Mouse (Mus musculus) cortical plate, adult 2 months (tissue): ENCODE data around the gene Klf9. TPM values are rescaled to one million over a fixed set of nuclear protein-coding genes. Genes with fewer than 3 reads are reported as not detected.
A peak's percentile ranks its signal among the peaks of the same experiment; 100 is the strongest.

Experiments
- H3K27ac ChIP-seq: fragments of 200-500 bp; 2 replicates; pipeline ENCODE4 v1.5.1; 2012; ENCODE audit warnings: low read length, control low read depth, inconsistent platforms; ENCODE audit not compliant: insufficient read depth
- H3K4me1 ChIP-seq: fragments of 200-500 bp; 2 replicates; pipeline ENCODE4 v1.6.1; 2011; ENCODE audit warnings: low read length; ENCODE audit not compliant: control insufficient read depth, insufficient read depth
- H3K4me3 ChIP-seq: fragments of 200-500 bp; 2 replicates; pipeline ENCODE4 v1.5.1; 2011; ENCODE audit warnings: mild to moderate bottlenecking, low read length, control low read depth; ENCODE audit not compliant: insufficient read depth
- CTCF ChIP-seq: fragments of 200-500 bp; IDR thresholded peaks from 2 replicates; pipeline ENCODE4 v1.5.1; 2011; ENCODE audit warnings: mild to moderate bottlenecking, control low read depth, low read length; ENCODE audit not compliant: insufficient read depth; ENCODE audit errors: extremely low read depth
- POLR2A ChIP-seq: fragments of 200-500 bp; IDR thresholded peaks from 2 replicates; pipeline ENCODE4 v1.6.1; 2011; ENCODE audit warnings: mild to moderate bottlenecking, low read length, control low read depth; ENCODE audit not compliant: insufficient read depth; ENCODE audit errors: extremely low read depth
- polyA plus RNA-seq: library from polyadenylated mRNA; depleted of rRNA; stranded (reverse); fragments of >200 nt; gene quantifications from 2 replicates; pipeline ENCODE4 v1.2.3, GENCODE M21; 2012; rRNA removed

The Klf9 gene
- polyA plus RNA-seq = 112 and 121 TPM in 2 replicates

DNA sequence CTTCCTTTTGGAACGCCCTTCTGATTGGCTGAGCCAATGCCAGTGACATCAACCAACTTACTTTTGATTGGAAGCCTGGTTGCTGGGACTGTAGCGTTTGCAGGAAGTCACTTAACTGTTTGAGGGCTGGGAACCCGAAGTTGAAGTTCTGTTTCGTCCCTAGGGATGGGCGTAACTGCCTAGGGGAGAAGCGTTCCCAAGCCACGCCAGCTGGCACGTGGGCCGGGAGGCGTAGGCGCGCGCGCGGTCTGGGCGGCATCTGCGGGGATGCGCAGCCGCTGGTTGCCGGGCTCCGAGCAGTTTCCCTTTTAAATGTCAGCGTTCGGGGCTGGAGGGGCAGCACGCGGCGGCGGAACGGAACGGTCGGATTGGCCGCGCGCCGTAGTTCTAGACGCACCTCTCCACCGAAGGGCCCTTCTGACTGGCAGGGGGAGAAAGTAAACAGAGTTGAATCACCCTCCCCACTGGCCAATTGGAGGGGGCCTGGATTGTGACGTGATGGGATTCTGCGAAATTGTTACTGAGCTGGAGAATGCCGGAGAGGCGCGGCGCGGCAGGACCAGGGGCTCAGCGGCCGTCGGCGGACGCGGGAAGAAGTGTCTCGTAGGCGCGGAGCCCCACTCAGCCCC lies at the start of gene Klf9:
Klf9 (plus strand) TSS at position 538 of the 629 bp plus-strand sequence.
- Histone ChIP-seq H3K27ac (peak within 1 kb of the TSS; percentile 100), H3K4me3 (peak within 1 kb of the TSS; percentile 79), H3K4me1 (peaks cover 2% of the 10 kb centered on the region; the same call in 1 of the 2 replicates)
- no peak for TF ChIP-seq CTCF
- TF ChIP-seq POLR2A = peak; percentile 95

DNA sequence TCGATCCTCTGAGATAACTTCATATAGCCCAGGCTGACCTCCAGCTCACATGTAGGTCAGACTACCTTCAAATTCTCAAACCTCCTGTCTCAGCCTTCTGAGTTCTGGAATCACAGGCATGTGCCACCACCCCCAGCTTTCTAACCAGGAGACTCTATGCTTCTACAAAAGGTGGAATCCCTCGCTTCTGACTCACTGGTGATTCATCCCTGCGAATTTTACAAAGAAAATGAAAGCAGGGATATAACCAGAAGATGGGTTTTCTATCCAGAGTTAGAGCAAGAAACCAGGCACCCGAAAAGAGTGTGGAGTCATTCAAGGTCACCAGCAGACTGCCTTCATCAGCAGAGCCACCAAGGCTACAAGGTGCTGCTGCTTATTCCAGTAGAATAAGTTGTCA lies 49.4 kb upstream of the Klf9 start:
- H3K4me3 ChIP-seq = no peak overlapping the region
- H3K27ac ChIP-seq = peak overlapping the region; percentile 42; the same call in 1 of the 2 replicates
- TF ChIP-seq POLR2A = no peak
- TF ChIP-seq CTCF = no peak
- no peaks in the 10 kb centered on the region; the same call in 1 of the 2 replicates for H3K4me1 ChIP-seq

- Histone ChIP-seq H3K4me1 (no peaks in the 10 kb centered on the region; the same call in 1 of the 2 replicates), H3K4me3 (no peak overlapping the region), H3K27ac (no peak overlapping the region)
- no peak for TF ChIP-seq POLR2A
- TF ChIP-seq CTCF = no peak
Measured at GRCm38 (mm10) chr19:23093548-23093947, 47.5 kb upstream of the Klf9 start.

DNA sequence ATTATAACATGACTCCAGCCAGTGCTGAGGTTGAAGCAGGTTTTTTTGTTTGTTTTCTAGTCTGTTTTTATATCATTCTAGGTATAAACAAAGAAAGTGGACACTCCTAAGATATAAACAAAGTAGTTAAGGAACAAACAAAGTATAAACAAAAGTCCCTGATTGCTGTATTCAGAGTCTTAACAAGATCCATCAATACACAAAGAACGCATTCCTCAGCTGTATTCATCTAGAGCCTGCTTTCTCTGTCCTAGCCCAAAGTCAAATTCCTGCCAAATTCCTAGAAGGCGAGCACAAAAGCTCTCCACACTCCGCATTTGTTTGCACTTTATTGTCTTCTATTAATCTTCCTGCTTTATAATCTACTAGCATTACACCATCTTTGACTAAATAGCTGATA lies 46.1 kb upstream of the Klf9 start:
- Histone ChIP-seq H3K27ac (no peak overlapping the region), H3K4me3 (no peak overlapping the region), H3K4me1 (no peaks in the 10 kb centered on the region; the same call in 1 of the 2 replicates)
- TF ChIP-seq CTCF (no peak), POLR2A (no peak)

GRCm38 (mm10) chr19:23106859-23107258 lies 34.2 kb upstream of the Klf9 start:
- H3K4me3 ChIP-seq = no peak overlapping the region
- H3K27ac ChIP-seq = no peak overlapping the region
- TF ChIP-seq CTCF = no peak
- TF ChIP-seq POLR2A = no peak
- H3K4me1 ChIP-seq = no peaks in the 10 kb centered on the region

GRCm38 (mm10) chr19:23107335-23107734 lies 33.7 kb upstream of the Klf9 start:
- Histone ChIP-seq H3K27ac (no peak overlapping the region), H3K4me1 (no peaks in the 10 kb centered on the region), H3K4me3 (no peak overlapping the region)
- TF ChIP-seq CTCF (no peak), POLR2A (no peak)

GRCm38 (mm10) chr19:23121875-23122274 lies 19.2 kb upstream of the Klf9 start:
- no peaks in the 10 kb centered on the region for H3K4me1 ChIP-seq
- no peak overlapping the region for H3K4me3 ChIP-seq
- TF ChIP-seq POLR2A = no peak
- no peak for TF ChIP-seq CTCF
- H3K27ac ChIP-seq = no peak overlapping the region

GRCm38 (mm10) chr19:23124023-23124550 lies 16.9 kb upstream of the Klf9 start:
- TF ChIP-seq POLR2A = no peak
- TF ChIP-seq CTCF = no peak
- Histone ChIP-seq H3K4me1 (no peaks in the 10 kb centered on the region), H3K4me3 (no peak overlapping the region), H3K27ac (no peak overlapping the region)

- no peak for TF ChIP-seq POLR2A
- no peak for TF ChIP-seq CTCF
- H3K4me1 ChIP-seq = no peaks in the 10 kb centered on the region
- no peak overlapping the region for H3K4me3 ChIP-seq
- H3K27ac ChIP-seq = no peak overlapping the region
Measured at GRCm38 (mm10) chr19:23125227-23126150, 15.5 kb upstream of the Klf9 start.

GRCm38 (mm10) chr19:23129908-23130307 lies 11.1 kb upstream of the Klf9 start:
- no peak overlapping the region for H3K27ac ChIP-seq
- H3K4me1 ChIP-seq = peaks cover 4% of the 10 kb centered on the region; the same call in 1 of the 2 replicates
- TF ChIP-seq POLR2A (no peak), CTCF (no peak)
- no peak overlapping the region for H3K4me3 ChIP-seq
